Mouse (Mus musculus): ENCODE results near the gene Sbf1. TPM values are rescaled to one million over a fixed set of nuclear protein-coding genes. Genes with fewer than 3 reads are reported as not detected.

Gene Sbf1
- polyA plus RNA-seq, 2 experiments from 2014 or later = 80.4 to 102 TPM

- no peak for ATAC-seq
These were observed 37.7 kb downstream of the Sbf1 start for GRCm38 (mm10) chr15:89277366-89277765.

- ATAC-seq = no peak
These were observed 39.6 kb downstream of the Sbf1 start for GRCm38 (mm10) chr15:89275497-89275896.

DNA sequence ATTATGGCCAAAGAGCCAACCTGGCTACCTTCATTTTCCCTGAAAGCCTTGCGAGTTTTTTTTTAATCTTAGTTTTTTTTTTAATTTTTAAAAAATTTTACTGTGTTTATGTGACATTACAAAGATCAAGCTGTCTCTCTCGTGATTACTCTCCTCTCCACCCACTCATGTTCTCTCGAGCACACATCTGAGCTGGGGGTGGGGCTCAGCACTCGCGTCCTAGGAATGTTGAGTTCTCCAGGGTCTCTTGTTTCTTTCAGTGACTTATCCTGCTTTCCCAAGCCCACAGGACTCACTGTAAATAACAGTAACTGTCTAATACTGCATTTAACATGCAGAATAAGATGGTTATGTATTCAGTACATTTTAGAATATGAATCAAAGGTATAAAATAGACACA, 50.6 kb downstream of the Sbf1 start:
- no peak for ATAC-seq

GRCm38 (mm10) chr15:89258997-89259396, 56.1 kb downstream of the Sbf1 start:
- no peak for ATAC-seq

DNA sequence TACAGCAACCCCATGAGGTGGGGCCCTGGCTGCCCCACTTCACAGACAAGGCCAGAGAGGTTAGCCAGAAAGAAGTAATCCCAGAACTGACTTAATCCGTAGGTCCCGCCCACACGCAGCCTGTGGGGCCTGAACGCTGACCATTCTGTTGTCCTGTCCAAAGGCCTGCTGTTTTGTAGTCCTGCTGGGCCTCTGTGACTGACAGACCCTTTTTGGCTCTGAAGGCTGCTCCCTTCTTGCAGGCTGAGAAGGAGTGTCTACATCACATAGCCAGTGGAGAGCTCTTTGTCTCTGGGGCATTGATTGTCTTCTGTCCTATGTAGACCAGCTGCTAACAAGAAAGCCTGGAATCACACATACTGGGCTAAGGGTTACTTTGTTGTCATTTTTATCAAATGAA, 59.8 kb downstream of the Sbf1 start:
- no peak for ATAC-seq

DNA sequence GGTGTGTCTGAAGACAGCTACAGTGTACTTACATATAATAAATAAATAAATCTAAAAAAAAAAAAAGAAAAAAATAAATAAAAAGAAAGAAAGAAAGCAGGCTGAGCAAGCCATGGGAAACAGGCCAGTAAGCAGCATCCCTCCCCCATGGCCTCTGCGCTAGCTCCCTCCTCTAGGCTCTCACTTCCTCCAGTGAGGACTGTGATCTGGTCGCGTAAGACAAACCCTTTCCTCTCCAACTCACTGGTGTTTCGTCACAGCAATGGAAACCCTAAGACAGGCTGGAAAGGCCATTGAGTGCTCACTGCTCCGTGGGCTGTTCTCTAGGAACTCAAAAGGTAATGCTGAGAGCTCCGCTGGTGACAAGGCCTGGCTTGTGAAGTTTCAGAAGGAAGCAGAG, 66.0 kb downstream of the Sbf1 start:
- ATAC-seq = no peak

DNA sequence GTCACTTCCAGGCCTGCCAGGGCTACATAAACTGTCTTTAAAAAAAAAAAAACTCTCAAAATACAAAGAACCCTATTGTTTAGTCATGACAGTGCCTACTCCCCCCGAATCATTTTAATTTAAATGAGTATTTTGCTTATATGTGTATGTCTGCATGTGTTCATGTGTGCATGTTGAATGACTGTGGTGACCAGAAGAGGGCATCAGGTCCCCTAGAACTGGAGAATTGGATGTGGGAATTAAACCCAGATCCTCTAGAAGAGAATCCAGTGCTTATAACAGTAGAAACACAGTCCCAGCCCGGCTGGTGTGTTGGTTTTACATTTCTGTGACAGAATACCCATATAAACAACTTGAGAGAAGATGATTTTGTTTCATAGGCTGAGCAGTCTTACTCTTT, 74.1 kb downstream of the Sbf1 start:
- no peak for ATAC-seq

DNA sequence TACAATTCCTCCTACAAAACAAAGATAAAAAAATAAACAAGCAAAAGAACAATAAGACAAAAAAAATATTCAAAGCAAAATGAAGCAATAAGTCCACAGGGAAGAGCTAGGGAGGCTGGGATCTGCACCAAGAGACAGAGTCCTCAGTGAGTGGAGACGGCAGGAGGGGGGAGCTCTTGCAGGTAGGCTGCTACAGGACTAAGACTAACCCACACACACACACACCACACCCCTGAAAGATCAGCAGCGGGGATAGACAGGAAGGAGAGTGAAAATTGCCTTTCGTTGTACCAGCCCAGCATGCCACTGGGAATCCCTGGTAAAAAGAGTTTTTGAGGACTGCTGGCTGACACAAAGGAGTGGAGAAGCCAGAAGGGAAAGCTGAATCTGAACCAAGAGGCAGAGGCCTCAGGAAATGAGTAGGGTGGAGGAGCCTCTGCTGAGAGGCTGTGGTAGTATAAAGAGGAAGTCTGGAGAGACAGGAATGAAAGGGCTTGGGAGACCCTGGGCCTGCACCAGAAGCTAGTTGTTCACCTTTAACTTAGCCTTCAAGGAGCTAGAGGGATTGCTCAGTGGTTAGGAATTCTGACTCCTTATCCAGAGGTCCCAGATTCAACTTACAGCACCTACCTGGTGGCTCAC, 75.2 kb downstream of the Sbf1 start:
- ATAC-seq = no peak

Other genes starting within 250 kb of the Sbf1 start
- gene Trabd, start 240.2 kb downstream of the Sbf1 start, polyA plus RNA-seq (2017; shearing (Covaris generic)) = 10 to 100 TPM; 29.5 to 33.9 TPM
- 1 to 10 TPM; 8.8 to 9.1 TPM for gene Selenoo, start 226.2 kb downstream of the Sbf1 start, polyA plus RNA-seq (2017; shearing (Covaris generic))
- gene Tubgcp6, start 192.2 kb downstream of the Sbf1 start, polyA plus RNA-seq (2017; shearing (Covaris generic)) = 10 to 100 TPM; 12.6 to 13.2 TPM
- gene Hdac10, start 186.6 kb downstream of the Sbf1 start, polyA plus RNA-seq (2017; shearing (Covaris generic)) = 10 to 100 TPM; 14.3 to 16.1 TPM
- gene Mapk12, start 174.6 kb downstream of the Sbf1 start, polyA plus RNA-seq (2017; shearing (Covaris generic)) = 1 to 10 TPM; 1.1 to 2.1 TPM
- 10 to 100 TPM; 21.2 to 22.5 TPM for gene Mapk11, start 165.7 kb downstream of the Sbf1 start, polyA plus RNA-seq (2017; shearing (Covaris generic))
- gene Plxnb2, start 134.5 kb downstream of the Sbf1 start, polyA plus RNA-seq (2017; shearing (Covaris generic)) = 1 to 10 TPM; 1.0 to 2.1 TPM
- 1 to 10 TPM; 7.7 to 8.4 TPM for gene Dennd6b, start 118.8 kb downstream of the Sbf1 start, polyA plus RNA-seq (2017; shearing (Covaris generic))
- 10 to 100 TPM; 20.8 to 25.1 TPM for gene Ppp6r2, start 103.8 kb downstream of the Sbf1 start, polyA plus RNA-seq (2017; shearing (Covaris generic))
- not detected for gene Adm2, start 7.4 kb upstream of the Sbf1 start, polyA plus RNA-seq (2017; shearing (Covaris generic))
- not detected for gene Miox, start 19.1 kb upstream of the Sbf1 start, polyA plus RNA-seq (2017; shearing (Covaris generic))
- 10 to 100 TPM; 20.8 to 38.6 TPM for gene Lmf2, start 40.3 kb upstream of the Sbf1 start, polyA plus RNA-seq (2017; shearing (Covaris generic))
- 100 to 1,000 TPM; 141 to 171 TPM for gene Ncaph2, start 40.4 kb upstream of the Sbf1 start, polyA plus RNA-seq (2017; shearing (Covaris generic))
- 1 to 10 TPM; 2.1 to 4.9 TPM for gene Sco2, start 58.5 kb upstream of the Sbf1 start, polyA plus RNA-seq (2017; shearing (Covaris generic))
- gene Tymp, start 61.7 kb upstream of the Sbf1 start, polyA plus RNA-seq (2017; shearing (Covaris generic)) = under 1 TPM; 0.61 to 0.74 TPM
- 1 to 10 TPM; 1.2 to 1.9 TPM for gene Odf3b, start 64.0 kb upstream of the Sbf1 start, polyA plus RNA-seq (2017; shearing (Covaris generic))
- under 1 TPM in 1 of 2 experiments, not detected in 1; 0.23 TPM for gene Klhdc7b, start 69.6 kb upstream of the Sbf1 start, polyA plus RNA-seq (2017; shearing (Covaris generic))
- not detected for gene Syce3, start 95.2 kb upstream of the Sbf1 start, polyA plus RNA-seq (2017; shearing (Covaris generic))
- under 1 TPM; 0.26 to 0.57 TPM for gene Cpt1b, start 110.6 kb upstream of the Sbf1 start, polyA plus RNA-seq (2017; shearing (Covaris generic))
- gene C730034F03Rik, start 114.3 kb upstream of the Sbf1 start, polyA plus RNA-seq (2017; shearing (Covaris generic)) = 1 to 10 TPM; 4.1 to 5.8 TPM
- not detected for gene Gm44502, start 114.4 kb upstream of the Sbf1 start, polyA plus RNA-seq (2017; shearing (Covaris generic))
- gene Chkb, start 114.6 kb upstream of the Sbf1 start, polyA plus RNA-seq (2017; shearing (Covaris generic)) = 10 to 100 TPM; 50.7 to 55.4 TPM
- gene Mapk8ip2, start 138.6 kb upstream of the Sbf1 start, polyA plus RNA-seq (2017; shearing (Covaris generic)) = under 1 TPM in 1 of 2 experiments, not detected in 1; 0.34 TPM
- 1 to 10 TPM; 6.8 to 8.6 TPM for gene Arsa, start 162.1 kb upstream of the Sbf1 start, polyA plus RNA-seq (2017; shearing (Covaris generic))
- not detected for gene Shank3, start 184.3 kb upstream of the Sbf1 start, polyA plus RNA-seq (2017; shearing (Covaris generic))

Data from activated CD4-positive, CD25-positive, alpha-beta regulatory T cell, adult 4 months (primary cell).